Mouse (Mus musculus) lung, postnatal 0 days (tissue): ENCODE data around the gene Timmdc1. TPM values are rescaled to one million over a fixed set of nuclear protein-coding genes. Genes with fewer than 3 reads are reported as not detected.

Experiments
- ATAC-seq: fragments of 200-750 bp; cut with Nextera tagmentation; 2 replicates; pipeline ENCODE4 v1.8.0; 2017; ENCODE audit warnings: moderate library complexity
- DNase-seq: peaks from one replicate; pipeline ENCODE4 v3.0.0-alpha.2; 2016; ENCODE audit warnings: low spot score
- H3K27ac ChIP-seq: fragments of 300-500 bp; sonication (generic); 2 replicates; pipeline ENCODE4 v1.5.1; 2014; ENCODE audit warnings: antibody characterized with exemption, mild to moderate bottlenecking, low read length, mixed read lengths
- H3K27me3 ChIP-seq: fragments of 300-500 bp; sonication (generic); replicated peaks from 2 replicates; pipeline ENCODE4 v1.6.1; 2014; ENCODE audit warnings: low read length, mixed read lengths; ENCODE audit not compliant: insufficient read depth
- H3K36me3 ChIP-seq: fragments of 300-500 bp; sonication (generic); 2 replicates; pipeline ENCODE4 v1.6.1; 2014; ENCODE audit warnings: low read length, mixed read lengths; ENCODE audit not compliant: insufficient read depth
- H3K4me1 ChIP-seq: fragments of 300-500 bp; sonication (generic); 2 replicates; pipeline ENCODE4 v1.6.1; 2014; ENCODE audit warnings: antibody characterized with exemption, low read depth, low read length, mixed read lengths; ENCODE audit not compliant: insufficient read depth
- H3K4me2 ChIP-seq: fragments of 300-500 bp; sonication (generic); replicated peaks from 2 replicates; pipeline ENCODE4 v1.6.1; 2014; ENCODE audit warnings: low read depth, mild to moderate bottlenecking, low read length, moderate library complexity, mixed read lengths
- H3K4me3 ChIP-seq: fragments of 300-500 bp; sonication (generic); 2 replicates; pipeline ENCODE4 v1.5.1; 2014; ENCODE audit warnings: low read depth, low read length
- H3K9ac ChIP-seq: fragments of 300-500 bp; sonication (generic); replicated peaks from 2 replicates; pipeline ENCODE4 v1.6.1; 2014; ENCODE audit warnings: low read depth, mild to moderate bottlenecking
- H3K9me3 ChIP-seq: fragments of 300-500 bp; sonication (generic); 2 replicates; pipeline ENCODE4 v1.6.1; 2016; ENCODE audit warnings: low read length, mixed read lengths
- CTCF ChIP-seq: IDR thresholded peaks from 2 replicates; pipeline ENCODE4 v1.5.1; 2016; ENCODE audit warnings: antibody characterized with exemption, mild to moderate bottlenecking
- EP300 ChIP-seq: IDR thresholded peaks from 2 replicates; pipeline ENCODE4 v1.6.1; 2016; ENCODE audit warnings: antibody characterized with exemption, mild to moderate bottlenecking, control low read depth
- whole genome bisulfite sequencing: fragments of 180-500 bp; shearing (Covaris S2); extraction: QIAGEN DNeasy Blood & Tissue Kit; methylation state at CpG from one replicate; pipeline ENCODE4 v1.1.7; 2014; 5-methylcytosine and 5-hydroxymethylcytosine counted together
- polyA plus RNA-seq: library from polyadenylated mRNA; unstranded; fragments of >200 nt; fragmentation: Nextera tagmentation; extraction: Ambion mirVana; gene quantifications from 2 replicates; pipeline ENCODE4 v1.2.1, GENCODE M21; 2015

Timmdc1 gene
- polyA plus RNA-seq, 1 experiment from 2014 or later = 16.7 TPM

DNA sequence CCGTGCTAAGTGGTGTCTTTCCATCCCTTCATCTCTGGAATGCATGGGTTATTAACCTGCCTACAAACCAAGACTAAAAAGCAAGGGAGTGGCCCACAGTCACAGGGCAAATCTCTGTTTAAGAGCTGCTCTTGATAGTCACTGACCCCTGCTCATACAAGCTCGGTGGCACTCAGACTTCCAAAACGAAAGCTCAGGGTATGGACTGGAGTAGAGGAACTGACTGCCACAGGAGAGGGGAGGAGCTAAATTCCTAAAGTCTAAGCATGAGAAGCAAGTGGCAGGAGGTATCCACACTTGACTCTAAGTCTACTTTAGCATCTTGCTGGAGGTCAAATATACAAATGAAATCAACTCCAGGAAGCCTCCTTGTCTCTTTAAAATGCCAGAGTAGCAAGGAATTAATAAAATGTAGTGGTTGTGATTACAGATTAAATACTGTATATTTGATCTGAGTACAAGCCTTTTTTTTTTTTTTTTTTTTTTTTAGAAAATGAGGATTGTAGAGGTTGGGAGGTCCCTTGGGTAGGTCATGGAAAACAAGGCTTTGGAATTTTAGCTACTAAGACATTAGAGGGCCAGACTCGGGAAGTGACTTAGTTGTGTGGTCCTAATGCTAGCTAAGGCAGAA is 46.7 kb downstream of the Timmdc1 start:
- no peak overlapping the region for H3K9ac ChIP-seq
- peak overlapping the region; percentile 74 for H3K4me2 ChIP-seq
- H3K27me3 ChIP-seq = no peaks in the 10 kb centered on the region
- H3K27ac ChIP-seq = no peak overlapping the region
- peak; percentile 56 for ATAC-seq
- no peaks in the 10 kb centered on the region for H3K4me1 ChIP-seq
- 31% methylated on average over 4 of the region's 4 CpGs for WGBS
- peak overlapping the region; percentile 36; the same call in 1 of the 2 replicates for H3K4me3 ChIP-seq
- no peaks in the 10 kb centered on the region for H3K9me3 ChIP-seq
- TF ChIP-seq EP300 = no peak
- no peak for TF ChIP-seq CTCF
- peak; percentile 40 for DNase-seq
- no peaks in the 10 kb centered on the region for H3K36me3 ChIP-seq

- no peak for ATAC-seq
- Histone ChIP-seq H3K36me3 (no peaks in the 10 kb centered on the region), H3K27me3 (no peaks in the 10 kb centered on the region), H3K4me2 (no peak overlapping the region), H3K9me3 (no peaks in the 10 kb centered on the region), H3K9ac (no peak overlapping the region), H3K4me3 (no peak overlapping the region), H3K4me1 (no peaks in the 10 kb centered on the region), H3K27ac (no peak overlapping the region)
- DNase-seq = no peak
- 90% methylated on average over 9 of the region's 9 CpGs for WGBS
- TF ChIP-seq CTCF = no peak
- no peak for TF ChIP-seq EP300
Measured at GRCm38 (mm10) chr16:38474677-38475286, 47.7 kb downstream of the Timmdc1 start.

GRCm38 (mm10) chr16:38473661-38474060 is 48.8 kb downstream of the Timmdc1 start:
- no peaks in the 10 kb centered on the region for H3K4me1 ChIP-seq
- DNase-seq (no peak), ATAC-seq (no peak)
- no peak overlapping the region for H3K27ac ChIP-seq
- H3K9ac ChIP-seq = no peak overlapping the region
- TF ChIP-seq EP300 (no peak), CTCF (no peak)
- no peak overlapping the region for H3K4me3 ChIP-seq
- no peaks in the 10 kb centered on the region for H3K9me3 ChIP-seq
- 83% methylated on average over 5 of the region's 5 CpGs for WGBS
- H3K4me2 ChIP-seq = no peak overlapping the region
- no peaks in the 10 kb centered on the region for H3K36me3 ChIP-seq
- no peaks in the 10 kb centered on the region for H3K27me3 ChIP-seq

DNA sequence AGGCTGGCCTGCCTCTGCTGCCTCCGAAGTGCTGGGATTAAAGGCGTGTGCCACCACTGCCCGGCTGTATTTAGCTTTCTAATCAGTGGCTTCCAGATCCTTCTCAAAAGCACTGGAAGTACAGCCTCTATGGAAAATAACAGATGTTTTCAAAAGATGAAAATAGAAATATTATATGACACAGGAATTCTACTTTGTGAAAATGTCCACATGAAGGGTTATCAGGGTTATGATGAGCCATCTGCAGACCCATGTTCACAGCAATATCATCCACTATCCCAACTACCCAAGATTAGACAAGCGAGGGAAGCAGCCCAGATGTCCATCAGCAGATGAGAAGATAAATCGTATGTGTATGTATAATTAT is 50.0 kb downstream of the Timmdc1 start:
- ATAC-seq = no peak
- H3K4me2 ChIP-seq = no peak overlapping the region
- no peak overlapping the region for H3K4me3 ChIP-seq
- no peaks in the 10 kb centered on the region for H3K9me3 ChIP-seq
- no peaks in the 10 kb centered on the region for H3K4me1 ChIP-seq
- WGBS = 83% methylated on average over 5 of the region's 5 CpGs
- DNase-seq = no peak
- TF ChIP-seq CTCF = no peak
- no peak for TF ChIP-seq EP300
- no peaks in the 10 kb centered on the region for H3K27me3 ChIP-seq
- H3K36me3 ChIP-seq = no peaks in the 10 kb centered on the region
- H3K27ac ChIP-seq = no peak overlapping the region
- H3K9ac ChIP-seq = no peak overlapping the region

DNA sequence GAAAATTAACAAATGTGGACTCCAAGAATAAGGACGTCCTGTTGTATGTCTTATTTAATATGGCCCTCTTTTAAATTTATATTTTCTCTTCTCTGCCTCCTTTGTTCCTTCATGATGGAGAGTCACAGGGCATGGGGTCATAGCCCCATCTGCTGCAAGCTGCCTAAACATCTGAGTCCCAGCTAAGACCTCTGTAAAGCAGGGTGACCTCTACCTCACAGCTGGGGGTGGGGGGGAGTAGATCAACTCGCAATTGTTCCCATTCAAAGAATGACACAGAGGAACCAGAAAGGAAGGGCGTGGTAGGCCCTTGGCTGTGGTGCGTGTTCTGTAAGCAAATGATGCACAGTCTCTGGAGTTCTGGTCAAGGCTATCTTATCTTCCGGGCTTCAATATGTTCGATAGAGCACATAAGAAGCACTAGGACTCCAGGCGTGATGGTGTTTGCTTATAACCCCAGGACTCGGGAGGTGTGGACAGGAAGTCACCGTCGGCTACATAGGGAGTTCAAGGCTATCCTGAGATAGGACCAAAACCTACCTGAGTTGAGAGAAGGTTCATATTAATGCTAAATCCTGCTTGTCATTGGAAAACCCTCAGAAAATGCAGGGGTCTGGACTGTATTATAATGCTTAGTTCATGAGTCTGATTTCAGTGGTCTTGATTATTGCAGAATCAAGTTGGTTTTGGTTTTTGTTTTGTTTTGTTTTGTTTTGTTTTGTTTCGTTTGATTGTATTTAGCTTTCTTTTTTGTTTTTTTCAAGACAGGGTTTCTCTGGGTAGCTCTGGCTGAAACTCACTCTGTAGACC is 50.6 kb downstream of the Timmdc1 start:
- WGBS = 61% methylated on average over 11 of the region's 11 CpGs
- H3K4me1 ChIP-seq = no peaks in the 10 kb centered on the region
- no peak overlapping the region for H3K9ac ChIP-seq
- ATAC-seq (0 out of 2 replicates have a peak, but pooled peaks have one; percentile 26), DNase-seq (no peak)
- H3K27me3 ChIP-seq = no peaks in the 10 kb centered on the region
- no peak for TF ChIP-seq CTCF
- TF ChIP-seq EP300 = no peak
- no peak overlapping the region for H3K27ac ChIP-seq
- H3K4me2 ChIP-seq = no peak overlapping the region
- no peaks in the 10 kb centered on the region for H3K36me3 ChIP-seq
- H3K4me3 ChIP-seq = no peak overlapping the region
- H3K9me3 ChIP-seq = no peaks in the 10 kb centered on the region

GRCm38 (mm10) chr16:38469437-38469836 is 53.0 kb downstream of the Timmdc1 start:
- Histone ChIP-seq H3K9ac (no peak overlapping the region), H3K36me3 (no peaks in the 10 kb centered on the region), H3K27ac (no peak overlapping the region), H3K4me3 (no peak overlapping the region), H3K4me2 (no peak overlapping the region), H3K9me3 (no peaks in the 10 kb centered on the region), H3K27me3 (no peaks in the 10 kb centered on the region), H3K4me1 (no peaks in the 10 kb centered on the region)
- no peak for ATAC-seq
- no peak for DNase-seq
- WGBS = 69% methylated on average over 8 of the region's 8 CpGs
- TF ChIP-seq CTCF (no peak), EP300 (no peak)
